Mouse (Mus musculus) midbrain, embryonic 14.5 days (tissue): ENCODE data around the gene Rps15. TPM values are rescaled to one million over a fixed set of nuclear protein-coding genes. Genes with fewer than 3 reads are reported as not detected.

Experiments
- ATAC-seq: fragments of 200-750 bp; cut with Nextera tagmentation; 2 replicates; pipeline ENCODE4 v1.8.0; 2017; ENCODE audit warnings: moderate number of reproducible peaks, moderate library complexity; ENCODE audit not compliant: low FRiP score, low TSS enrichment
- DNase-seq: peaks from one replicate; pipeline ENCODE4 v3.0.0-alpha.2; 2015
- H3K27ac ChIP-seq: fragments of 300-500 bp; sonication (generic); replicated peaks from 2 replicates; pipeline ENCODE4 v1.5.1; 2014; ENCODE audit warnings: mild to moderate bottlenecking, low read depth, low read length, moderate library complexity
- H3K27me3 ChIP-seq: fragments of 300-500 bp; sonication (generic); 2 replicates; pipeline ENCODE4 v1.6.1; 2014; ENCODE audit warnings: low read length, control low read depth, mixed read lengths; ENCODE audit not compliant: control insufficient read depth, insufficient read depth
- H3K36me3 ChIP-seq: fragments of 300-500 bp; sonication (generic); 2 replicates; pipeline ENCODE4 v1.6.1; 2014; ENCODE audit warnings: low read length, control low read depth; ENCODE audit not compliant: control insufficient read depth, insufficient read depth
- H3K4me1 ChIP-seq: fragments of 300-500 bp; sonication (generic); 2 replicates; pipeline ENCODE4 v1.6.1; 2014; ENCODE audit warnings: mild to moderate bottlenecking, antibody characterized with exemption, low read length, control low read depth; ENCODE audit not compliant: control insufficient read depth, insufficient read depth
- H3K4me2 ChIP-seq: fragments of 300-500 bp; sonication (generic); 2 replicates; pipeline ENCODE4 v1.6.1; 2014; ENCODE audit warnings: mild to moderate bottlenecking, low read length, moderate library complexity
- H3K4me3 ChIP-seq: fragments of 300-500 bp; sonication (generic); replicated peaks from 2 replicates; pipeline ENCODE4 v1.5.1; 2014; ENCODE audit warnings: low read depth, low read length
- H3K9ac ChIP-seq: fragments of 300-500 bp; sonication (generic); replicated peaks from 2 replicates; pipeline ENCODE4 v1.6.1; 2014; ENCODE audit warnings: mild to moderate bottlenecking, low read length, moderate library complexity
- H3K9me3 ChIP-seq: fragments of 300-500 bp; sonication (generic); 2 replicates; pipeline ENCODE4 v1.6.1; 2016; ENCODE audit warnings: low read length, control low read depth, mixed read lengths; ENCODE audit not compliant: control insufficient read depth
- WGBS: fragments of 180-500 bp; shearing (Covaris S2); extraction: QIAGEN DNeasy Blood & Tissue Kit; methylation state at CpG from one replicate; pipeline ENCODE4 v1.1.7; 2014; 5-methylcytosine and 5-hydroxymethylcytosine counted together
- polyA plus RNA-seq: library from polyadenylated mRNA; unstranded; fragments of >200 nt; fragmentation: Nextera tagmentation; extraction: Ambion mirVana; gene quantifications from 2 replicates; pipeline ENCODE4 v1.2.1, GENCODE M21; 2014

The Rps15 gene
- polyA plus RNA-seq, 1 experiment from 2014 or later, result 622 TPM

- Histone ChIP-seq H3K9ac (peak within 1 kb of the TSS; percentile 60), H3K4me3 (peak within 1 kb of the TSS; percentile 42), H3K36me3 (peaks cover 21% of the 10 kb centered on the region), H3K4me1 (peaks cover 48% of the 10 kb centered on the region), H3K27me3 (no peaks in the 10 kb centered on the region), H3K4me2 (peak within 1 kb of the TSS; percentile 96), H3K27ac (peak within 1 kb of the TSS; percentile 99), H3K9me3 (no peaks in the 10 kb centered on the region)
- DNase-seq (peak; percentile 95), ATAC-seq (peak; percentile 47)
- 1% methylated on average over 26 of the region's 26 CpGs for WGBS
Observed at GRCm38 (mm10) chr10:80295618-80296425, 3.6 kb downstream of the Rps15 start, which contains the start of gene Apc2. Gene Apc2, plus strand, starts transcription at chr10:80295977.

GRCm38 (mm10) chr10:80296824-80297223 is 4.6 kb downstream of the Rps15 start:
- H3K9ac ChIP-seq, result peak overlapping the region; percentile 60
- peak overlapping the region; percentile 96 for H3K4me2 ChIP-seq
- H3K4me1 ChIP-seq, result peaks cover 53% of the 10 kb centered on the region
- no peaks in the 10 kb centered on the region for H3K27me3 ChIP-seq
- H3K27ac ChIP-seq, result peak overlapping the region; percentile 99
- peak overlapping the region; percentile 42 for H3K4me3 ChIP-seq
- H3K36me3 ChIP-seq, result peaks cover 21% of the 10 kb centered on the region
- 91% methylated on average over 5 of the region's 5 CpGs for WGBS
- DNase-seq (no peak), ATAC-seq (no peak)
- H3K9me3 ChIP-seq, result no peaks in the 10 kb centered on the region

- Histone ChIP-seq H3K36me3 (peaks cover 29% of the 10 kb centered on the region), H3K4me3 (peak overlapping the region; percentile 10; the same call in 1 of the 2 replicates), H3K4me1 (peaks cover 59% of the 10 kb centered on the region), H3K27ac (peak overlapping the region; percentile 99), H3K9me3 (no peaks in the 10 kb centered on the region), H3K27me3 (no peaks in the 10 kb centered on the region), H3K4me2 (peak overlapping the region; percentile 96), H3K9ac (peak overlapping the region; percentile 60; the same call in 1 of the 2 replicates)
- ATAC-seq (no peak), DNase-seq (no peak)
- 66% methylated on average over 8 of the region's 8 CpGs for WGBS
Observed at GRCm38 (mm10) chr10:80297526-80298133, 5.4 kb downstream of the Rps15 start.

GRCm38 (mm10) chr10:80298571-80299281 is 6.5 kb downstream of the Rps15 start:
- H3K36me3 ChIP-seq, result peaks cover 32% of the 10 kb centered on the region
- no peaks in the 10 kb centered on the region for H3K9me3 ChIP-seq
- H3K4me2 ChIP-seq, result peak overlapping the region; percentile 96
- peak; percentile 96 for DNase-seq
- H3K27me3 ChIP-seq, result no peaks in the 10 kb centered on the region
- peak overlapping the region; percentile 99 for H3K9ac ChIP-seq
- WGBS, result 2% methylated on average over 26 of the region's 26 CpGs
- peak overlapping the region; percentile 89 for H3K4me3 ChIP-seq
- peak overlapping the region; percentile 99 for H3K27ac ChIP-seq
- ATAC-seq, result peak; percentile 86
- H3K4me1 ChIP-seq, result peaks cover 58% of the 10 kb centered on the region

GRCm38 (mm10) chr10:80299301-80299700 is 7.0 kb downstream of the Rps15 start:
- H3K9me3 ChIP-seq, result no peaks in the 10 kb centered on the region
- peak overlapping the region; percentile 99 for H3K9ac ChIP-seq
- no peaks in the 10 kb centered on the region for H3K27me3 ChIP-seq
- WGBS, result 4% methylated on average over 15 of the region's 15 CpGs
- H3K4me2 ChIP-seq, result peak overlapping the region; percentile 96
- ATAC-seq, result no peak
- peaks cover 60% of the 10 kb centered on the region for H3K4me1 ChIP-seq
- peak overlapping the region; percentile 99 for H3K27ac ChIP-seq
- DNase-seq, result peak; percentile 80
- H3K36me3 ChIP-seq, result peaks cover 32% of the 10 kb centered on the region
- H3K4me3 ChIP-seq, result peak overlapping the region; percentile 89

- Histone ChIP-seq H3K9ac (peak overlapping the region; percentile 99), H3K9me3 (no peaks in the 10 kb centered on the region), H3K27ac (peak overlapping the region; percentile 99), H3K4me2 (peak overlapping the region; percentile 96), H3K27me3 (no peaks in the 10 kb centered on the region), H3K36me3 (peaks cover 32% of the 10 kb centered on the region), H3K4me1 (peaks cover 65% of the 10 kb centered on the region), H3K4me3 (peak overlapping the region; percentile 89)
- WGBS, result 31% methylated on average over 10 of the region's 10 CpGs
- no peak for ATAC-seq
- no peak for DNase-seq
Observed at GRCm38 (mm10) chr10:80299824-80300223, 7.6 kb downstream of the Rps15 start.

GRCm38 (mm10) chr10:80300672-80301181 is 8.5 kb downstream of the Rps15 start:
- Histone ChIP-seq H3K9ac (peak overlapping the region; percentile 99), H3K4me1 (peaks cover 60% of the 10 kb centered on the region), H3K9me3 (no peaks in the 10 kb centered on the region), H3K4me2 (peak overlapping the region; percentile 96), H3K27ac (peak overlapping the region; percentile 99), H3K27me3 (no peaks in the 10 kb centered on the region), H3K36me3 (peaks cover 38% of the 10 kb centered on the region), H3K4me3 (peak overlapping the region; percentile 89)
- WGBS, result 6% methylated on average over 11 of the region's 11 CpGs
- peak; percentile 80 for ATAC-seq
- DNase-seq, result peak; percentile 93
